Mouse (Mus musculus) adrenal gland, postnatal 36 days (tissue): Measurements from ENCODE around the gene Golm1. TPM values are rescaled to one million over a fixed set of nuclear protein-coding genes. Genes with fewer than 3 reads are reported as not detected.
A peak's percentile ranks its signal among the peaks of the same experiment; 100 is the strongest.

ENCODE experiments used
- DNase-seq, 2 experiments: peaks; one replicate each; pipeline ENCODE4 v3.0.0; 2021; ENCODE audit warnings: mixed read lengths in 1 of 2
- total RNA-seq, 2 experiments: library from RNA; stranded (reverse); gene quantifications; 2 replicates each; pipeline ENCODE4 v1.2.3; 2021

Gene Golm1
- total RNA-seq, 2 experiments from 2014 or later: 8.0 to 8.3 TPM

DNA sequence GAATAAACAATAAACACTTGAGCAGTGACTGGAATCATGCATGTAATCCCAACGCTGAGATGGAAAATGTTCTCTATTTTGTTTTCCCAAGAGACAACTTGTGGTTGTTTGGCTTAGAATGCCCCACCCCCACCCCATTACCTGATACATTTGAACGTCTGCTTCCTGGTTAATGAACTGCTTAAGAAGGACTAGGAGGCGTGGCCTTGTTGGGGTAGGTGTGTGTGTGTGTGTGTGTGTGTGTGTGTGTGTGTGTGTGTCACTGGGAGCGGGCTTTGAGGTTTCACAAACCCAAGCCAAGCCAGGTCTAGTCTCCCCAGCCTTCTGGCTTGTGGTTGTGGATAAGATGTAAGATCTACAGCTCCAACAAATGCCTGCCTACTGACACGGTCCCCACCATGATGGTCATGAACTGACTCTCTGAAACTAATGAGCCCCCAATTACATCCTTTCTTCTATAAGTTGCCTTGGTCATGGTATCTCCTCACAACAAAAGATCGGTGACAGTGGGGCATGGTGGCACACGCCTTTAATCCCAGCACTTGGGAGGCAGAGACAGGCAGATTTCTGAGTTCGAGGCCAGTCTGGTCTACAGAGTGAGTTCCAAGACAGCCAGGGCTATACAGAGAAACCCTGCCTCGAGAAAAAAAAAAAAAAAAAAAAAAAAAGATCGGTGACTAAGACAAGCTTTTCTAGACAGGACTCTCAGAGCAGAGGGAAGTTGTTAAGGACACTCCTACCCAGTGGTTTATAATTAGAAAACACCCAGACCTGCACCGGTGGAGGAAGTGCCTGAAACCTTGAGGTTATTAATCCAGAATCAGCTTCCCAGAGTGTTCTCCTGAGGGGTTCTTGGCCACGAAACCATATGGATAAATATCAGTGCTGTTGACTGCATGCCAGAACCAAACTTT is 962 bp upstream of the Golm1 start:
- DNase-seq: peak in 1 of 2 experiments; percentile 20

DNA sequence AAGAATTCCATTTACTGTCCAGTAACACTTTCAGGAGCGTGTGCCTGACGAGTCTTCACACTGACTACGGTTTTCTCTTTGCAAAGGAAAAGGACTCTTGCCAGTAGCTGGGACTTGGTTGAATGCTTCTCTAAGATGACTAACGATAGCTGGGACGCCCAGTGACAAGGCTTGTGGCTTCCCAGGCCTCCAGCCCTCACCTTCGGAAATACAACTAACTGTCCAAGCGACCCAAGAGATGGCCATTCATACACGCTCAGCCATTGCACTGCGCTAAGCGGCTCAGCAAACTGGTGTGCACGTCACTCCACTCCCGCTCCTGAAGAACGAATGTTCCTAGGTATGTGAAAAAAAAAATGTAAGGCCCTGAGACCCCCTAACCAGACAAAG is 855 bp downstream of the Golm1 start:
- peak in 1 of 2 experiments; percentile 25 for DNase-seq

DNA sequence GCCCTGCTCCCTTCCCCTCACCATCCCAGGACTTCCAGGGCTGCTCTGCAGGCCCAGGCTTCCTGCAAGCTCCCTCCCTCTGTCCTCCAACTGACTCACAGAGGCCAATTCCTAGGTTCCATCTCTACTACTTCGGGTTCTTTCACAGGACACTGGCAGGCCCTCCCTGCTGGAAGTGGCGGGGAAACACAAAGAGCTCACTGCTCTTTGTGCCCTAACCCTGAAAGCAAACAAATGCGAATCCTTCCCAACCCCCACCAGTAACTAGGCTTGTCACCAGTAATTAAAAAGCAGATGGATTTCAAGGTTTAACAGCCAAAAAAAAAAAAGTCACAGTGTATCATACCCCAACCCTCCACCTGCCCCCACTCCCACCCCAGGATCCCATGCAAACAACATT is 1.4 kb downstream of the Golm1 start:
- no peak for DNase-seq

DNA sequence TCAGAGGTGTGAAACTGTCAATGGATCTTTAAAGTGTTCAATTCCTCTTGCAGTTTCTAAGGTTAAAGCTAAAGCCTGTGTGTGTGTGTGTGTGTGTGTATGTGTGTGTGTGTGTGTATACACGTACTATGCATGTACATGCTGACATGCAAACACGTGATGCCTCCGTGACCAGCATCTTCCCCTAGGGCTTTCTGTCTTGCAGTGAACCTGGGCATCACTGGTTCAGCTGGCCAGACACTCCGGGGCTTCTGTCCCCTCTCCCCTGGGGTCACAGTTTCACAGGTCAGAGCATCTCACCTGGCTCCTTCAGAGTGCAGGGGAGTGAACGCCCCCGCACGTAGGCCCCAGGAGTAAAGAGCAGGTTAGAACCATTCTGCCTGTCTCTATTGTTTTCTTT is 2.0 kb downstream of the Golm1 start:
- no peak for DNase-seq

DNA sequence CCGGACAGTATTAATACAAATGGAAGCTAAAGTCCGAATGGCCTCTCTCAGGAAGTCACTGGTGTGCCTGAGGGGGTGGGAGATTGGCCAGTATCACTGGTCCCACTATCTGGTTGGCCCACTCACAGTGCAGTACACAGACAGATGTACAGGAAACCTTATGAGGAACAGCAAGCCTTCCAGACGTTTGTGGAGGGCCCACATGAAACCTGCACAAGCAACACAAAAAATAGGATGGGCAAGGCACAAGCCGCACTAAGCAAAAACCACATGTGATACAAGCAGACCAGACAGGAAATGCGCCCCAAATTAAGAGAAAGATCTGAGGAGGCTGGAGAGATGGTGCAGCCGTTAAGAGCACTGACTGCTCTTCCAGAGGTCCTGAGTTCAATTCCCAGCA is 3.4 kb downstream of the Golm1 start:
- no peak for DNase-seq

DNA sequence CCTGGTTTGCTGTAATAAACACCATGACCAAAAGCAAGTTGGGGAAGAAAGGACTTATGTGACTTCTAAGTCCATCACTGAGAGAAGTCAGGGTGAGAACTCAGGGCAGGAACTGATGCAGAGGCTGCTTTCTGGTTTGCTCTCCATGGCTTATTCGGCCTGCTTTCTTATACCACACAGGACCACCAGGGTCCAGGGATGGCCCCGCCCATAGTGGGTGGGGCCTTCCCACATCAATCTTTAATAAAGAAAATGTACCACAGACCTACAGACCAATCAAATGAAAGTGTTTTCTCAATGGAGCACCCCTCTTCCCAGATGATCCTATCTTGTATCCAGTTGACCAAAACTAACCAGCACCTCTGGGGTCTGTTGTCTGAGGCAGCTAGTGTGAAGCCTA is 4.1 kb downstream of the Golm1 start:
- no peak for DNase-seq

DNA sequence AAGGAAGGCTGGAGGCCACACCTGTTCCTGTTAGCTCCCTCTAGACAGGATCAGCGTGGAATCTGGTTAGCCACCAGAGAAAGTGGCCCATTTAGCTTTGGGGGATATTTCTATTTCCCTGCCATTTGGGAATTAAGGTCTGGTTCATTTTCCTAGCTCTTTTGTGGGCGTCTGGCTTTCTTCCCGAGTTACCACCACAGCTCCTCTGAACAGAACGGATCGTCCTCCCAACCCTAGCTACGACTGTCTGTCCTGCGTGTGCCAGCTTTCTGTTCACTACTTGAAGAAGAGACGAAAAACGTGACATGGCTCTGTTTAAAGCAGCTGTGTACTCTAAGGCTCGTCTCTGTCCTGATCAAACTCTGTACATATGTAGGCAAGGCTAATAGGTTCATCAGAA is 5.7 kb downstream of the Golm1 start:
- no peak for DNase-seq

DNA sequence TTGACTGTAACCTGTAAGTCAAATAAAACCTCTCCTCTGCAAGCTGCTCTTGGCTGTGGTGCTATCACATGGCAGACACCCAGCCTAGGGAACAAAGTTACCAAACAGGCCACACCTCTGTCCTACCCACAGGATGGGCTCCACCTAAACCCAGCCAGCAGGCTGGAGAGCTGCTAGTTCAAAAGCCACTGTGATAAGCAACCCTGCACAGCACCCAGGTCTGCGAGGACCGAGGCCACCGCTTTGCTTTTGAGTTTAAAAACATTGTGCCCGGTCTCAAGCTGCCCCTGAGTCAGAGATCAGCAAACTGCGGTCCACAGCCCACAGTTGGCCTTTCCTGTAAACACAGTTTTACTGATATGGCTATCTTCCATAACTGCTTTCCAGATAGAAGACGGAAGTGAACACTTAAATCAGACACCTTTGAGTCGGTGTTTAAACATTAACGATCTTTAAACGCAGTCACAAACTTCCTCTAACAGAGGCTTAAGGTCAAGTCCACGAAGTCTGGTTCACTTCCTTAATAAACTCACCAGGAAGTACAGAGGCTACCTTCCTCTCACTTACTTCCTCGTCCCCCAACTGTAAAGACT is 7.0 kb downstream of the Golm1 start:
- DNase-seq: peak in 1 of 2 experiments; percentile 22

DNA sequence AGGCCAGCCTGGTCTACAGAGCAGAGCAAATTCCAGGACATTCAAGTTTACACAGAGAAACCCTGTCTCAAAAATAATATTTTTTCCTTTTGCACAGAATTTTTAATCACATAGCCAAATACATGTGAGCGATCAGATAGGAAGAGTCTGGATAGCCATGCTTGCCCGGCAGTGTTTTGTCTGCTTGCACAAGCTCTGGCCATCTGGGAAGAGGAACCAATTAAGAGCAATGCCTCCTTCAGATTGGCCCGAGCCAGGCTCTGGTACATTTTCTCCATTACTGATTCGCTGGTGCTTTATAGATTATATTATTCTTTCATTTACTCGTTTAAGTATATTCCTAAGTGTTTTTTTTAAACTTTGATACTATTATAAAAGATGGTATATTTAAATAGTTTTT is 7.8 kb downstream of the Golm1 start:
- DNase-seq: no peak

DNA sequence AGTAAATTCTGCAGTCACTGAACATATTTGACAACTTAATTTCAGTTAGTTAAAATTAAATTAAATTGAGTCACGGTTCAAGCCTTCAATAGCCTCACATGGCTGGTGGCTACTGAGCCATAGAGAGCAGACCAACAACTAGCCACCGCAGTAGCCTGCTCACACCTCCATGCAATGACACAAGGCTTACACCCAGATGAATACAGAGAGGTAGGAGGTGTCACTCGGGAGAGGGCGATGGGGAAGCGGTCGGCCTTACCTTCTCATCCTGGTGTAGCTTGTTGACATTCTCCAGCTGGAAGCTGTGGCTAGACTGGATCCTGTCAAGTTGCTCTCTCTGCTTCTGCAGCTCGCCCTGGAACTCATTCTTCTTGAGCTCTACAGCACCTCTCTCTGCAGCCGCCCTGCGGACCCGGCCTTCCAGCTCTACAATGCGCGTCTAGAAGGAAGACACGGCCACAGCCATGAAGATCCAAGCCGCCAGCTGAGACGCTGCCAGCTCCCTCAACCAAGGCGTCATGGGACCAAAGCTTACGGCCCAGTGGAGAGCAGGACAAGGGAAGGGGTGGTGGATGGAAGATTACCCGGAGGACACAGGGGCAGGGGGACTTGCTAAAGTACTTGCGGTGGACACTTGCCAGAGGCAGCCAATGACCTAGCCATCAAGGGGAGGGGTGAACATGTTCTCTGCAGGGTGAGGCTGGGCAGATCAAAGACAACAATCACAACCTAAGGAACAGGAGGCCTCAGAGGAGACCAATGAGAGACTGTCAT is 11.5 kb downstream of the Golm1 start:
- DNase-seq: no peak

DNA sequence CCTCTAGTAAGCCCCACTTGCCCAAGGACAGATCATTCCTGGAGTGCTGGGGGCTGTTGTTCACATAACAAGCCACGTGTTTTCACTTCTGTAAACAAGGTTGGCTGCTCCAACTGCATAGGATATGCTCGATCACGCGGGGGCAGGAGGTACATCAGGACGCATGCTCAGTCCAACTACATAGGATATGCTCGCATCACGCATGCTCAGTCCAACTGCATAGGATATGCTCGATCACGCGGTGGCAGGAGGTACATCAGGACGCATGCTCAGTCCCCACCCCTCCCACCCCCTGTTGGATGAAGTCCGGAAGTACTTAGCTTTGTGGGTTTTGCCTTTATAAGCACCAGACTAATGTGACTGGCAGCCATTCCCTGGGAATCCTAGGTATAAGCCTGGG is 13.6 kb downstream of the Golm1 start:
- no peak for DNase-seq

DNA sequence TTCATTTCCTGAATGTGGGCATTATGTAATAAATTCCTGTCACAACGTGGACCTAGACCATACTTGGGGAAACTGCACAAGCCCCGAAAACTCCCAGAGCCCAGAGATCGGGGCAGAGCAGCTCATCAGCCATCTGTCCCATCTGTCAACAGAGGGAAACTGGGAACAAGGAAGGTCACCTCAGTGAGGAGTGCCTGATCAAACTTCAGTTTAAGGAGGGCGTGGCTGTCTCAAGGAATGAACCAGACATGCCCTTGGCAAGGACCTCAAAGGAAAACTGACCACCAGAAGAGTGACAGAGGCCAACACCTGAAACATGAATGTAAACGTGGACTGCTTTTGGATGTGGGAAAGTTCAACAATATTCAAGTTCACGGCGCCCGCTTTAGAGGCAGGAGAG is 14.2 kb downstream of the Golm1 start:
- DNase-seq: no peak

DNA sequence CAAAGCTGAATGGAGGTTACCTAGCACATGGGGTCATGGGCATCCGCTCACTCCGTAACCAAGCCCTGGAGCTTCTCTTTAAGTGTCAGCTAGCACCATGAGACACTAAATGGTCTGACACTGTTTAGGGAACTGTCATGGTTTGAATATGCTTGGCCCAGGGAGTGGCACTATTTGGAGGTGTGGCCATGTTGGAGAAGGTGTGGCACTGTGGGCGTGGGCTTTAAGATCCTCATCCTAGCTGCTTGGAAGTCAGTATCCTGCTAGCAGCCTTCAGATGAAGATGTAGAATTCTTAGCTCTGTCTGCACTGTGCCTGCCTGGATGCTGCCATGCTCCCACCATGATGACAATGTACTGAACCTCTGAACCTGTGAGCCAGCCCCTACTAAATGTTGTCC is 15.2 kb downstream of the Golm1 start:
- DNase-seq: no peak

DNA sequence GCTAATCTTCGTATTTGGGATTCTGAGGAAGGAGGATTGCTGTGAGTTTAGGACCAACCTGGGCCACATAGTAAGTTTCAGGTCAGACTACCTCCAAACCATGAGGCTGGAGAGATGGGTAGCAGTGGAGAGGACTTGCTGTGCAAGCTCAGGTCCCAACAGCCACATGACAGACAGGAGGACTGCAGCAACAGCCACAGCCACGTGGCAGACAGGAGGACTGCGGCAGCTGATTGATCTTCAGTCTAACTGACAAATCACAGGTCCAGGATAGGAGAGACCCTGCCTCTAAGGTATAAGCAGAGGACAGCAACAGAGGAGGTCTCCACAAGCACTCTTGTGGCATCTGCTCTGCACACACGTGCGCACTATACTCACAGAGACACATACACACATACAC is 17.8 kb downstream of the Golm1 start:
- DNase-seq: no peak

DNA sequence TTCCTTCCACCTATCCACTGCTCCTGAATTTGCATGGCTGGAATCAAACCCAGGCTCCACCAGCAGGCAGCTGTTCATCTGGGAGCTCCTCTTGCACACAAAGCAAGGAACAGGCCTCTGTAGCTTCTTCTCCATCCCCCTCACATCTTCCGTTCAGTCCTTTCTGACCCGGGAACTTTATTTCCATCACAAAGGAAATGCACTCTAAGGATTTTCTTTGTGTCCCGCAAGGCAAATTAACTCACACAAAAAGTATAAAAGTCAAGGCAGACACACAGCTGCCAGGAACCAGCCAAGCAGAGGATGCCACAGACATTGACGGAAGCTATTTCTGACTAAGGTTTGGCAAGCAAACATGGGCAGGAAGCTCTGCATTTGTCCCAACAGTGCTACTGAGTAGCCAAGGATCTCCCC is 18.6 kb downstream of the Golm1 start:
- DNase-seq: peak in 1 of 2 experiments; percentile 14

DNA sequence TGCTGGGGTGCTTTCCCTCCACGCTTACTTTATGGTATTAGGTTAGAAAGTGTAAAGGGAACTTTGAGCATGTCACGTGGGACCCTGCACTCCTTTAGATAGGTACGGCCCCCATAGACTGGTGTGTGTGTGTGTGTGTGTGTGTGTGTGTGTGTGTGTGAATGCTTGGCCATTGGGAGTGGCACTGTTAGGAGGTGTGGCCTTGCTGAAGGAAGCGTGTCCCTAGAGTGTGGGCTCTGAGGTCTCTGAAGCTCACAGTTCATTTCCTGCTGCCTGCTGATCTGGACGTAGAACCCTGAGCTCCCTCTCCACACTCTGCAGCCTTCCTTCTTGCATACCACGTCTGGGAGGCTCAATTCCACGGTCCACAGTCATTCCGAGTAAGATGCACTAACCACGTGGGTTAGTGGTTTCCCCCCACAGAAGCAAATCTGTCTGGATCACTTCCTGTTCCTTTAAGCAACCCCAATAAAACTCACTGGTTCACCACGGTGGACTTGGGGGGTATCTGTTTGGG is 19.2 kb downstream of the Golm1 start:
- DNase-seq: no peak

DNA sequence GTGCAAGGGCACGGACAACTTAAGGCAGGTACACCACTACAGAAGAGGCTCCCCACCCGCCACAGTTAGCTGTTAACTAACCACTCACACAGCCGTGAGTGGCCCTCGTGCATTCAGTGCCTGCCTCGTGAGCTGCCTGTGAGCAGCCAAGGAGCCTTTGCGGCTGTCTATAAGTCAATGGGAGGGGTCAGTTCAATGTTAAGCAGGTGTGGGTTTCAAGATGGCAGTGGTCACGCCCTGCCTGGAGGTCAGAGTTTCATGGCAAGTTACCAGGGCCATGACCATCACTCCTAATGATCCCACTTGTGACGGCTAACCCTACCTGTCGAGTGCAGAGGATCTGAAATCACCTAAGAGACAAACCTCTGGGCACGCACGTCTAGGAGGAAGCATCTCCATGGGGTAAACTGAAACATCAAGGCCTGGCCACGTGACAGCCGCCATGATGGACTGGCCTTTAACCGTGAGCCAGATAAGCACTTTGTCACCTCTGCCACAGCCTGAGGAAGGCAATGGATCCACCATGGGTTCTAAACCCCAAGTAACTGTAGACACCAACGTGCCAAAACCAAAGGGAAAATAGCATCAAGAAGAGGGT is 19.8 kb downstream of the Golm1 start:
- DNase-seq: no peak

DNA sequence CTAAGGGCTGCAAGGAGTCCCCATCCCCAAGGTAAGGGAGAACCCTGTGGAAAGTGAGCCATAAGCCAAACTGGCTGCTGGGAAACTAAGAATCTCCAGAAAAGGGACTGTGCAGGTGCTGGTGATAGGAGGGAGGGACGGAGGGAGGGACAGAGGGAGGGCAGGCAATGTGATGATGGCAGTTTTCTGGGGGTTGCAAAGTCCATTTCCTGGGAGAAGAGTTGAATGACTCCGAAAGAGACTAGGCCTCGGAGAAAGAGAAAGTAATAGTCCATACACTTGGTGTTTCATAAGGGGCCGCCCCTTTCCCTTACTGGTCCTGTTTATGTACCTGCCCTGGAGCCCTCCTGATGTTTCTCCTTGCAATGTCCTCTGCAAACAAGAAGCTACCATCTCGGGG is 21.1 kb downstream of the Golm1 start:
- DNase-seq: no peak

DNA sequence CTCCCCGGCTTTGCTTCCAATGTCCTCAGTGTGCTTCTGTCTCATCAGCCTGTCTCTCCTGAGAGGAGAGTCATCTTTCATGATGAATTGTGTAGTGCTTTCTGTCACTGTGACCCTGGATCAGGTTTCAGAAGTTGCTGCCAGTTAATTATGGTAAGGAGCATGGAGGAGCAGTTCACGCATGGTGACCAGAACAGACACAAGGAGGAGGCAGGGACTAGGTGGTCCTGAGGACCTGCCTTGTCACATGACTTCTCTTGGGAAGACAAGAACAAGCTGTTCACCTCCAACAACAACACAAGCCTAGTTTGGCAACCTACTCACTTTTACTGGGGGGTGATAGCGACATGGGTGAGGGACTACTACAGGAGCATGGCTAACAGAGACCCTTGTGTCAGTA is 22.5 kb downstream of the Golm1 start:
- no peak for DNase-seq

DNA sequence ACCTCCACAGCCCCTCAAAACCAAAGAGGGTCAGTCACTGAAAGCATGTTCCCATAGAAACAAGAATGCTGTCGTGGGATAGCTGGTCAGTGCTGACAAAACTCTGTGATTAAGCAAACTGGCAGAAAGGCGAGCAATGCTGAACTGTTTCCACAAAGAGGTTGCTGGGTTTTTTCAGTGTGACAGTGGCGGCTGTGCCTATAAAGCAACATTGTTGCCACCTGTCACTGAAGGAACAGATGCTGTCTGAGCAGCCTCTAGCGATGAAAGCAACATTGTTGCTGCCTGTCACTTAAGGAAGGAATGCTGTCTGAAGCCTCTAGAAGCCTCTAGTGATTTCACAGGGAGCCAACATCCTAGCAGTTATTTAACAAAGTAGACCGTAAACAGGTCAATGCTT is 23.0 kb downstream of the Golm1 start:
- DNase-seq: no peak

DNA sequence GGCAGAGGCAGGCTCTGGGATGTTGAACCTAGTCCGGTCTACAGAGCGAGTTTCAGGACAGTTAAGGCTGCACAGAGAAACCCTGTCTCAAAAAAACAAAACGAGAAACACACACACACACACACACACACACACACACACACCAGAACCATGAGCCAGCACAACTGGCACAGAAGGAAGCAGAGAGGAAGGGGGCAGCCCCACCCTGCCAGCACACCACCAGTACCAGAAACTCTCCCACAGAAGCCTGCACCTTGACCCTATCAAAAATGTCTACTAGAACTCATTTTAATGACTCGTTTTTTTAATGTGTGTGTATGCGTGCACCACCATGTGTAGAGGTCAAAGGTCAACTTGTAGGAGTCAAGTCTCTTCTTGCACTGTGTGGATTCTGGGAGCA is 25.8 kb downstream of the Golm1 start:
- no peak for DNase-seq

DNA sequence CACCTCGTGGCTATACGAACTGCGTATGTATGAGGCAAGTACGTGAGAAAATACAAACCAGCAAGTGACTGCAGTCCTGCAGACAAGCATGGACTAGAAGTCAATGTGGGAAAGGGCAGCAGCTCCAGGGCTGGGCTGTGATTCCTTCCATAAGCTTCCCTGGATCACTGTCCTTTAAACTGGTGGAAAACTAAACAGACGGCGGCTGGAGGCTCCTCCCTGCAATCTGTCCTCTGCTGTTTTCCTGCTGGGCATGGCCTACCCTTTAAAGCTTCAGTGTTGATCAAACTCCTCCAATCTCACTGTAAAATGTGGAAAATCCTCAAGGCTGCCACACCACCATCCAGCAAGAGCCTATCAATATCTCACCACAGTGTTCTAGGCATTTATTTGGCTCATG is 27.0 kb downstream of the Golm1 start:
- DNase-seq: no peak

DNA sequence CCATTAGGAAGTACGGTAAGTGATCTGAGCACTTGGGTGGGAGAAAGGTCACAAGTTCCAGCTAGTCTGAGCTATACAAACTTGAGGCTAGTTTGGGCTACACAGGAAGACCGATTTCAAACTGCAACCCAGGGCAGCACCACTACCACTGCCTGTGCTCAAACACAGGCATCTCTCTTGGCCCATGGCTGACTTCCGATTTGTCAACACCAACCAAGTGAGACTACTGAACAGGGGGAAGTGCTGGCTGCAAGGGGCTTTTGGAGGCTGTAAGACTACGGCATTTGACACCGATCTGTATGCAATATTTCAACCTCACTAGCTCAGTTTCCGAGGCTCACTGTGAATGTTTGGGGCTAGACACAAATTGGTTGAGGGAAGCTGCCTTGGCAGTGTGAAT is 28.1 kb downstream of the Golm1 start:
- DNase-seq: no peak
